Mouse (Mus musculus): ENCODE data around the gene Kpna6. TPM values are rescaled to one million over a fixed set of nuclear protein-coding genes. Genes with fewer than 3 reads are reported as not detected.
"Not testable (repeated sequence)": the region's sequence is repeated elsewhere in the genome, so short reads cannot be mapped to it uniquely, and the experiment has no call there.

Gene Kpna6
- polyA plus RNA-seq (2012; rRNA removed): 50.6 and 52.9 TPM in 2 replicates

DNA sequence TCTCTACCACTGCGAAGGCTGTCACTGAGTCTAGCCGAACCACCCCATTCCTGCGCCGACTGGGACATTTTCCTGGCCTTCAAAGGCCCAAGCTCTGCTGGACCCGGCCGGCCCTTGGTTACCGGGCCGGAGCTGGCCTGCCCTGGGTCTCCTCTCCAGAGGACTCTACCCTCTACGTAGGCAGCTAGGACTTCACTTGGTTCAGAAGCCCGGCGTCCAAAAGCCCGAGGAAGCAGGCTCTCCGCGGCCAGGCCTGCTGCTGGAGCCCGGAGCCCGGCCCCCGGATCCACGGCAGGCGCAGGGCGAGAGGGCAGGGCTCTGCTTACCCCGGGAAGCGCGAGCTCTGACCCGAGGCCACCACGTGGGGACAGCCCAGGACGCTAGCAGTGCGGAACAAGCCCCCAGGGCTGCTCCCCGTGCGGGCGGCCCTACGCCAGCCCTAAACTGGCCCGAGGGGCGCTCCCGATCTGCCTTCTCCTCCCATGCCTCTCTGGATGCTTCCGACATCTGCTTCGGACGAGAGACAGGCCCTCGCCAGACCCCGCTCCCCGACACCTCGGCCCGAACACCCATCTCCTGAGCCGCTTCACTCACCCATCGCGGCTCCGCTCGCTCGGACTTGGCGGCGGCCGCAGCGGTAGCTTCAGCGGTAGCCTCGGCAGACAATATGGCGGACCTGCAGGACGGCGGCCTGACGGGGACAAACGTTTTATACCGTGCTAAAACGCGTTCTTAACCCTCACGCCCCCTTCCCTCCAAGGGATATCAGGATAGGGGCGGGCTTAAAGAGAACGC lies at the start of gene Kpna6:
Gene Kpna6 (minus strand): TSS at position 685 of the 795 bp plus-strand sequence.
- Histone ChIP-seq H3K27ac (ENCODE audit: insufficient read depth, low read length) (peak within 1 kb of the TSS; percentile 87), H3K4me3 (ENCODE audit: insufficient read depth, low read length) (peak within 1 kb of the TSS; percentile 58), H3K4me1 (ENCODE audit: control insufficient read depth, insufficient read depth, low read length) (peaks cover 5% of the 10 kb centered on the region; the same call in 1 of the 2 replicates)
- TF ChIP-seq CTCF (IDR thresholded peaks at IDR 0.05; ENCODE audit: extremely low read depth, insufficient read depth, low read length) (no peak), POLR2A (IDR thresholded peaks at IDR 0.05; ENCODE audit: extremely low read depth, insufficient read depth, low read length) (no peak)

DNA sequence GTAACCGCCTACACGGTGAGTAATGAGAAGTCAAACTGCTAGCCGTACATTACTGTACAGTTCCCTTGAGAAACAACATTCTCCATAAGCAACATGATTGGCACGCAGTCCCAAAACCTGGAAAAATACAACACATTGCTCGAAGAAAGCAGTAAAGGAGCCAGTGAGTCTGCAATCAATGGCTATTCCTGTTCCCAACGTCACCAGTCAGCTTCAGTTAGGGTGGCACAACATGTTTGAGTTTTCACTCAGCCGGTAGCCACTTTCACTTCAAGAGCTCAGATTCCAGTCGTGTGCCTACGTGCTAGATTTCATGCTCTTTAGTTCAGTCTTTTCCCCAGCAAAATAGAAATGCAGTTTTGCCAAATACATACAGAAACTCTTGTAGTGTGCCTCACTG lies 43.7 kb upstream of the Kpna6 start:
- no peak overlapping the region for H3K4me3 ChIP-seq (ENCODE audit: insufficient read depth, low read length)
- TF ChIP-seq CTCF (IDR thresholded peaks at IDR 0.05; ENCODE audit: extremely low read depth, insufficient read depth, low read length) (no peak), POLR2A (IDR thresholded peaks at IDR 0.05; ENCODE audit: extremely low read depth, insufficient read depth, low read length) (no peak)
- H3K27ac ChIP-seq (ENCODE audit: insufficient read depth, low read length): no peak overlapping the region
- peaks cover 5% of the 10 kb centered on the region; the same call in 1 of the 2 replicates for H3K4me1 ChIP-seq (ENCODE audit: control insufficient read depth, insufficient read depth, low read length)

DNA sequence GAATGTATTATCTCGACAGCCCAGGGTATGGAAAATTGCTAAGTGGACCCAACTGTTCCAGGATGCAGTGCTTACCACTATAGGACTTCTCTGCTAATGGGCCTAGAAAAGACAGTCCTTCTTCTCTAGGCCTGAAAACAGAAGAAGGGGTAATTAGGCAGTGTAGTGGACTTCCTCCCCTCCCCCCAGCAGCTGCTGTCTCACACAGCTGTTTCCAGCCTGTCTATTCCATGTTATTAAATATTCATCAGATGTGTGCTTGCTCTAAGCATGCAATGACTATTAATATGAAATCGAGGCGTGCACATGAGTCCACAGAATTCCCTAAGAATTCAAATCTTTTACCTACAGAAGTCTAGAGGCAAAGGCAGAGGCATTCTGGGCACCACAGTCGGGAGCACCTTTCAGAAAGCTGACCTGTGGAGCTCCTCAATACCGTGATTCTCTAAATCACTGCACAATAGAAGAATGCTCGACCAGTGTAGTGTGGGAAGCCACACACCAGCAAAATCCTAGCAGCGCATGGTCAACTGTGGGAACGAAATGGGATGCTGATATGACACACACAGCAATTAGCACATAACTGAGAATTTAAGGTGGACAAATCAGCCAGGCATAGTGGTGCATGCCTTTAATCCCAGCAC lies 37.0 kb upstream of the Kpna6 start:
- H3K4me1 ChIP-seq (ENCODE audit: control insufficient read depth, insufficient read depth, low read length): peaks cover 6% of the 10 kb centered on the region; the same call in 1 of the 2 replicates
- H3K27ac ChIP-seq (ENCODE audit: insufficient read depth, low read length): no peak overlapping the region; the same call in 1 of the 2 replicates
- no peak overlapping the region for H3K4me3 ChIP-seq (ENCODE audit: insufficient read depth, low read length)
- TF ChIP-seq CTCF (IDR thresholded peaks at IDR 0.05; ENCODE audit: extremely low read depth, insufficient read depth, low read length) (no peak), POLR2A (IDR thresholded peaks at IDR 0.05; ENCODE audit: extremely low read depth, insufficient read depth, low read length) (no peak)

DNA sequence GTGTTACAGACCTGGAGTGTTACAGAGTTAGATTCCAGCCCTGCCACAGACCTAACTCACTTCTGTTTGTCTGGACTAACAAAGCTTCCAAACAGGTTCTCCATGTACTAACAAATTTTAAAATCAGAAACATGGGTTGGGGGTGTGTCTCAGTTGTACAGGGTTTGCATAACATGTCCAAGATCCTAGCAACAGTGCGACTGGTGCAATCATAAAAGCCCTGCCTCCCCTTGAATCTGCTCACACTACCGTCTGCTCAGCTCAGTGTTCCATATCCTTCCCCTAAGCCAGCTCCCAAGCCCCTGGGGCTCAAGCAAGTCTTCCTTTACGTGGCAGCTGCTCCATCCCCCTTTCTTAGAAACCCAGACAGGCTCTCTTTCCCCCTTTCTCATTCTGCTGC lies 34.2 kb upstream of the Kpna6 start:
- no peak overlapping the region for H3K4me3 ChIP-seq (ENCODE audit: insufficient read depth, low read length)
- H3K4me1 ChIP-seq (ENCODE audit: control insufficient read depth, insufficient read depth, low read length): peaks cover 12% of the 10 kb centered on the region
- no peak for TF ChIP-seq CTCF (IDR thresholded peaks at IDR 0.05; ENCODE audit: extremely low read depth, insufficient read depth, low read length)
- TF ChIP-seq POLR2A (IDR thresholded peaks at IDR 0.05; ENCODE audit: extremely low read depth, insufficient read depth, low read length): peak; percentile 40; the same call in 1 of the 2 replicates
- no peak overlapping the region for H3K27ac ChIP-seq (ENCODE audit: insufficient read depth, low read length)

DNA sequence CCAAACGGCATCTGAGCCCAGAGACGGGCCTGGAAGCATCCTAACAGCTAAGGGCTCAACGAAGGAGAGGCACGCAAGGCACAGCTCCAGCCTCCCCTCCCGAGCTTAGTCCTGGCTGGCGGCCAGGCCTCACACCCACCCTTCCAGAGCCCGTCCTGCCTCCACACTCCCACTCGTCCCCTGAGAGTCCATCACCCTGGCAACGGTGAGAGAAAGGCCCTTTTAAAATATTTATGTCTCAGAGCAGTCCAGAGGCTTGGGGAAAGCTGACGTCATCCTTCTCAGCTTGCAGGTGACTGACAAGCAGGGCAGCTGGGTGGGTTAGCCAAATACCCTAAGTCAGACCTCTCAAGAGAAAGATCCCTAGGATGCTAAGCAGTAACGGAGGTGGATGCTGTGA lies 29.9 kb upstream of the Kpna6 start:
- Histone ChIP-seq H3K27ac (ENCODE audit: insufficient read depth, low read length) (peak overlapping the region; percentile 14), H3K4me3 (ENCODE audit: insufficient read depth, low read length) (no peak overlapping the region), H3K4me1 (ENCODE audit: control insufficient read depth, insufficient read depth, low read length) (peaks cover 9% of the 10 kb centered on the region)
- TF ChIP-seq CTCF (IDR thresholded peaks at IDR 0.05; ENCODE audit: extremely low read depth, insufficient read depth, low read length): no peak
- TF ChIP-seq POLR2A (IDR thresholded peaks at IDR 0.05; ENCODE audit: extremely low read depth, insufficient read depth, low read length): peak; percentile 40; the same call in 1 of the 2 replicates

DNA sequence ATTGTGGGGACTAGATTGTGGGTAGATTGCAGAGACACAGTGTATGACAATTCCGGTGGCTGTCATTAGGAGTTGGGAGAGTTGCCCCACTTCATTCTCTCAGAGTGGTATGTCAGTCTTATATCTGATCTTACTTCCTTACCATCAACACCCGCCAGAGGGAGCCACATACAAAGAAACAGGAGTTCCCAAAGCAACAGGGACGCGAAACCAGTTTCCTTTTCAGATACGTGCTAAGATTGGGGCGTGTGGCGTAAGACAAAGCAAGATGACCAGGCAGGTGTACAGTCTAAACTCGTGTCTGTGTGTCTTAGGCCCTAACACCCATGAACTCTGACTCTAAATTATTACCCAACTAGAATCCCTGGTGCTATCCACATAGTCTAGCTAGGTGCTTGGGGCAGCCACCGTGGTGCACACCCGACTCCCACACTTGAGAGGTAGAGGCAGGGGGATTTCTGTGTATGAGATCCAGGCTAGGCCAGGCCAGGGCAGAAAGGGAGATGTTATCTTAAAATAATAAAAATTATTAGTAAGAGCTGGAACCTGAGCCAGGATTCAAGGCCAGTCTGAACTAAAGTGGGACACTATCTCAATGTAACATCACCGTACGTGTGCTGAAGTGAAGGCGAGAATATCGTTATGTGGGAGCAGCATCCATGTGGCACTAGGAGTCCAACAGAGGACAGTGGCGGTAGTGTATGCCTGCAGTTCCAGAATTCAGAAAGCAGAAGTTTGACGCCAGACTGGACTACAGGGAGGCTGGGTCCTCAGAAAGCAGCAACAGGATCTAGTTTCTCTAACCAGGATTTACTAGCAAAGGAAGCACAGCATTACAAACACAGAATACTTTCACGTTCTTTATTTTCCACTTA lies 29.2 kb upstream of the Kpna6 start:
- Histone ChIP-seq H3K27ac (ENCODE audit: insufficient read depth, low read length) (peak overlapping the region; percentile 14), H3K4me1 (ENCODE audit: control insufficient read depth, insufficient read depth, low read length) (peaks cover 9% of the 10 kb centered on the region), H3K4me3 (ENCODE audit: insufficient read depth, low read length) (no peak overlapping the region)
- TF ChIP-seq POLR2A (IDR thresholded peaks at IDR 0.05; ENCODE audit: extremely low read depth, insufficient read depth, low read length) (no peak), CTCF (IDR thresholded peaks at IDR 0.05; ENCODE audit: extremely low read depth, insufficient read depth, low read length) (peak; percentile 83)

DNA sequence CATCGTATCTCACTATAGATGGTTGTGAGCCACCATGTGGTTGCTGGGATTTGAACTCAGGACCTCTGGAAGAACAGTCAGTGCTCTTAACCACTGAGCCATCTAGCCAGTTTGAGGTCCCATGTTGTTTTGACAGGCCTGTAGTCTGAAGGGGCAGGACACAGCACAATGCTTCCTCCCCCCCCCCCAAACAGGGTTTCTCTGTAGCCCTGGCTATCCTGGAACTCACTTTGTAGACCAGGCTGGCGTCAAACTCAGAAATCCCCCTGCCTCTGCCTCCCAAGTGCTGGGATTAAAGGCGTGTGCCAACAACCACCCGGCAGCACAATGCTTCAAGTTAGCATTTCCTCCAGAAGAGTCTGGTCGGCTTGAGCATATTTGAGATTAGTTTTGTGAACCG lies 28.1 kb upstream of the Kpna6 start:
- not testable (repeated sequence) for H3K4me3 ChIP-seq (ENCODE audit: insufficient read depth, low read length); H3K27ac ChIP-seq (ENCODE audit: insufficient read depth, low read length); H3K4me1 ChIP-seq (ENCODE audit: control insufficient read depth, insufficient read depth, low read length)

DNA sequence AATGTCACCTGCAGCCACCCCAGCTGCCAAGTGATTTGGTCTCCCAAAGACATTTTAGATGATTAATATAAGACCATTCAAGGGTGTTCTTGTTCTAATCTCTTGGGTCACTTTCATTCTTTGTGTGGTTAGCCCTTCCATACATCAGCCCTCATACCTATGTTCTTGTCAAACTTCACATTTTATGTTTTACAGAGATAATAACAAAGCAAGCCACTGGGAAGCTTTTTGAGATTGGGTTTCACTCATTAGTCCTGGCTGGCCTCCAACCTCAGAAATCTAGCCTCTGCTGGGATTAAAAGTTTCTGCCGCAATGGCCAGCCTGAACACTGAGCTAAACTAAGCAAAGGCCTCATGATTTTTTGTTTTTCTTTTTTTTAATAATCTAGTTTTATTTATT lies 27.6 kb upstream of the Kpna6 start:
- H3K27ac ChIP-seq (ENCODE audit: insufficient read depth, low read length): no peak overlapping the region
- no peak overlapping the region for H3K4me3 ChIP-seq (ENCODE audit: insufficient read depth, low read length)
- H3K4me1 ChIP-seq (ENCODE audit: control insufficient read depth, insufficient read depth, low read length): peaks cover 7% of the 10 kb centered on the region
- no peak for TF ChIP-seq POLR2A (IDR thresholded peaks at IDR 0.05; ENCODE audit: extremely low read depth, insufficient read depth, low read length)
- no peak for TF ChIP-seq CTCF (IDR thresholded peaks at IDR 0.05; ENCODE audit: extremely low read depth, insufficient read depth, low read length)

DNA sequence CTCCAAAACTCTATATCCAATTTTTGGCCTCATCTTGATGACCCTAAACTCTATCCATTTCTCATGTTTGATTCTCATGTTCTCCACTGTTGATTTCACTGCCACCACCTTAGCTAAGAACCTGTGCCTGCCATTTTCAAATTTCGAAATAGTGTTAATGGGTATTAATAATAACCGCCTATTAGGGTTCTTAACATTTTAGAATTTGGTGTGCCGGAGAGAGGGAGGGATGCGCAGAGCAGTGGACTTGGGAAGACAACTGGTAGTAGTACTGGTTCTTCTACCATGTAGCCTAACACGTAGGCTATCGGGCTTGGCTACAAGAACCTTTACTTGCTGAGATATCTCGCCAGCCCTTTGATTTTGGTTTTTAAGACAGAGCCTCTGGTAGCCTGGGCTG lies 24.6 kb upstream of the Kpna6 start:
- H3K4me1 ChIP-seq (ENCODE audit: control insufficient read depth, insufficient read depth, low read length): peaks cover 2% of the 10 kb centered on the region; the same call in 1 of the 2 replicates
- peak overlapping the region; percentile 2; the same call in 1 of the 2 replicates for H3K27ac ChIP-seq (ENCODE audit: insufficient read depth, low read length)
- TF ChIP-seq POLR2A (IDR thresholded peaks at IDR 0.05; ENCODE audit: extremely low read depth, insufficient read depth, low read length) (no peak), CTCF (IDR thresholded peaks at IDR 0.05; ENCODE audit: extremely low read depth, insufficient read depth, low read length) (no peak)

More for the DNA sequence above, 24.6 kb upstream of the Kpna6 start:
- peak overlapping the region; percentile 78 for H3K4me3 ChIP-seq (ENCODE audit: insufficient read depth, low read length)

Measured in cortical plate, adult 2 months (tissue).